Mouse (Mus musculus) heart, embryonic 14.5 days (tissue): ENCODE measurements around the gene Sit1. TPM values are rescaled to one million over a fixed set of nuclear protein-coding genes. Genes with fewer than 3 reads are reported as not detected.
A peak's percentile ranks its signal among the peaks of the same experiment; 100 is the strongest.

Source experiments
- ATAC-seq: fragments of 200-750 bp; cut with Nextera tagmentation; 2 replicates; pipeline ENCODE4 v1.8.0; 2017; ENCODE audit warnings: low read depth, moderate TSS enrichment; ENCODE audit not compliant: insufficient number of reproducible peaks, insufficient read depth, low FRiP score
- H3K27ac ChIP-seq, 2 experiments: fragments of 200-500 bp in 1 of 2; fragments of 300-500 bp in 1 of 2; sonication (generic) in 1 of 2; replicated peaks in 1 of 2; 2 replicates each; pipeline ENCODE4 v1.5.1; 2012 to 2014; ENCODE audit warnings: low read depth in 2 of 2, low read length in 2 of 2, control low read depth in 1 of 2, mild to moderate bottlenecking in 1 of 2, mixed read lengths in 1 of 2; ENCODE audit not compliant: control insufficient read depth in 1 of 2, insufficient read depth in 1 of 2
- H3K27me3 ChIP-seq: fragments of 300-500 bp; sonication (generic); 2 replicates; pipeline ENCODE4 v1.6.1; 2014; ENCODE audit warnings: mild to moderate bottlenecking, low read length, control low read depth; ENCODE audit not compliant: control insufficient read depth, insufficient read depth
- H3K36me3 ChIP-seq: fragments of 300-500 bp; sonication (generic); 2 replicates; pipeline ENCODE4 v1.6.1; 2014; ENCODE audit warnings: mild to moderate bottlenecking, control low read depth, low read length, mixed read lengths; ENCODE audit not compliant: control insufficient read depth, insufficient read depth
- H3K4me1 ChIP-seq, 2 experiments: fragments of 200-500 bp in 1 of 2; fragments of 300-500 bp in 1 of 2; sonication (generic) in 1 of 2; 2 replicates each; pipeline ENCODE4 v1.6.1; 2012 to 2014; ENCODE audit warnings: low read length in 2 of 2, control low read depth in 1 of 2, mixed read lengths in 1 of 2; ENCODE audit not compliant: control insufficient read depth in 2 of 2, insufficient read depth in 2 of 2
- H3K4me2 ChIP-seq: fragments of 300-500 bp; sonication (generic); 2 replicates; pipeline ENCODE4 v1.6.1; 2014; ENCODE audit warnings: mild to moderate bottlenecking, low read length
- H3K4me3 ChIP-seq, 2 experiments: fragments of 200-500 bp in 1 of 2; fragments of 300-500 bp in 1 of 2; sonication (generic) in 1 of 2; 2 replicates each; pipeline ENCODE4 v1.5.1; 2012 to 2014; ENCODE audit warnings: low read length in 2 of 2, mild to moderate bottlenecking in 2 of 2, control low read depth in 1 of 2, low read depth in 1 of 2, moderate library complexity in 1 of 2; ENCODE audit not compliant: control insufficient read depth in 1 of 2, insufficient read depth in 1 of 2
- H3K9ac ChIP-seq: fragments of 300-500 bp; sonication (generic); 2 replicates; pipeline ENCODE4 v1.6.1; 2014; ENCODE audit warnings: mild to moderate bottlenecking, low read length
- H3K9me3 ChIP-seq: fragments of 300-500 bp; sonication (generic); 2 replicates; pipeline ENCODE4 v1.6.1; 2016; ENCODE audit warnings: low read length, control low read depth; ENCODE audit not compliant: control insufficient read depth
- WGBS: fragments of 180-500 bp; shearing (Covaris S2); extraction: QIAGEN DNeasy Blood & Tissue Kit; methylation state at CpG from one replicate; pipeline ENCODE4 v1.1.7; 2014; 5-methylcytosine and 5-hydroxymethylcytosine counted together
- polyA plus RNA-seq: library from polyadenylated mRNA; unstranded; fragments of >200 nt; fragmentation: Nextera tagmentation; extraction: Ambion mirVana; gene quantifications from 2 replicates; pipeline ENCODE4 v1.2.1, GENCODE M21; 2014

Sit1 gene
- polyA plus RNA-seq, 1 experiment from 2014 or later: not detected

GRCm38 (mm10) chr4:43519551-43519950 is 36.0 kb upstream of the Sit1 start:
- no peak for ATAC-seq
- Histone ChIP-seq H3K27me3 (no peaks in the 10 kb centered on the region), H3K27ac (no peak overlapping the region), H3K4me2 (peak overlapping the region; percentile 94), H3K36me3 (peaks cover 49% of the 10 kb centered on the region), H3K4me3 (peak overlapping the region; percentile 9 to 20; a peak in 2 of 4 replicates), H3K9ac (no peak overlapping the region; the same call in 1 of the 2 replicates), H3K9me3 (no peaks in the 10 kb centered on the region), H3K4me1 (peaks cover 26 to 58% of the 10 kb centered on the region in 2 experiments)
- WGBS: 39% methylated on average over 10 of the region's 10 CpGs

- Histone ChIP-seq H3K4me3 (no peak overlapping the region), H3K4me2 (no peak overlapping the region), H3K9me3 (no peaks in the 10 kb centered on the region), H3K4me1 (peaks cover 14 to 46% of the 10 kb centered on the region in 2 experiments), H3K36me3 (peaks cover 52% of the 10 kb centered on the region), H3K27ac (no peak overlapping the region), H3K9ac (peak overlapping the region; percentile 2; the same call in 1 of the 2 replicates), H3K27me3 (no peaks in the 10 kb centered on the region)
- no peak for ATAC-seq
- WGBS: 62% methylated on average over 11 of the region's 11 CpGs
Measured at GRCm38 (mm10) chr4:43515764-43516708, 32.5 kb upstream of the Sit1 start.

GRCm38 (mm10) chr4:43513791-43514190 is 30.3 kb upstream of the Sit1 start:
- H3K4me2 ChIP-seq: no peak overlapping the region
- peaks cover 42% of the 10 kb centered on the region for H3K36me3 ChIP-seq
- H3K27me3 ChIP-seq: no peaks in the 10 kb centered on the region
- 39% methylated on average over 4 of the region's 4 CpGs for WGBS
- no peak overlapping the region for H3K27ac ChIP-seq
- peaks cover 9 to 28% of the 10 kb centered on the region in 2 experiments for H3K4me1 ChIP-seq
- ATAC-seq: no peak
- no peak overlapping the region for H3K9ac ChIP-seq
- no peaks in the 10 kb centered on the region for H3K9me3 ChIP-seq
- H3K4me3 ChIP-seq: no peak overlapping the region

- Histone ChIP-seq H3K4me1 (peaks cover 11 to 29% of the 10 kb centered on the region in 2 experiments), H3K4me3 (no peak overlapping the region), H3K36me3 (peaks cover 37% of the 10 kb centered on the region), H3K4me2 (no peak overlapping the region), H3K27me3 (no peaks in the 10 kb centered on the region), H3K27ac (no peak overlapping the region), H3K9me3 (no peaks in the 10 kb centered on the region), H3K9ac (no peak overlapping the region)
- WGBS: 78% methylated on average over 4 of the region's 4 CpGs
- ATAC-seq: no peak
Measured at GRCm38 (mm10) chr4:43513300-43513699, 29.8 kb upstream of the Sit1 start.

- Histone ChIP-seq H3K4me1 (peaks cover 15 to 35% of the 10 kb centered on the region in 2 experiments), H3K4me2 (no peak overlapping the region), H3K36me3 (peaks cover 30% of the 10 kb centered on the region), H3K9ac (peak overlapping the region; percentile 16; the same call in 1 of the 2 replicates), H3K9me3 (no peaks in the 10 kb centered on the region), H3K4me3 (no peak overlapping the region), H3K27ac (no peak overlapping the region), H3K27me3 (no peaks in the 10 kb centered on the region)
- ATAC-seq: no peak
- 46% methylated on average over 7 of the region's 7 CpGs for WGBS
Measured at GRCm38 (mm10) chr4:43512653-43513052, 29.1 kb upstream of the Sit1 start.

- no peaks in the 10 kb centered on the region for H3K27me3 ChIP-seq
- ATAC-seq: no peak
- 0 out of 2 replicates have a peak overlapping the region, but pooled peaks have one; percentile 13 for H3K4me2 ChIP-seq
- no peaks in the 10 kb centered on the region for H3K9me3 ChIP-seq
- H3K36me3 ChIP-seq: peaks cover 23% of the 10 kb centered on the region
- 42% methylated on average over 19 of the region's 19 CpGs for WGBS
- no peak overlapping the region for H3K27ac ChIP-seq
- peaks cover 16 to 35% of the 10 kb centered on the region in 2 experiments for H3K4me1 ChIP-seq
- H3K4me3 ChIP-seq: no peak overlapping the region
- no peak overlapping the region for H3K9ac ChIP-seq
Measured at GRCm38 (mm10) chr4:43511675-43512454, 28.3 kb upstream of the Sit1 start.

GRCm38 (mm10) chr4:43509109-43509508 is 25.6 kb upstream of the Sit1 start:
- Histone ChIP-seq H3K4me1 (peaks cover 12 to 21% of the 10 kb centered on the region in 2 experiments), H3K4me2 (peak overlapping the region; percentile 91), H3K9ac (peak overlapping the region; percentile 76), H3K36me3 (no peaks in the 10 kb centered on the region), H3K4me3 (peak overlapping the region; percentile 55 to 74), H3K9me3 (no peaks in the 10 kb centered on the region), H3K27ac (no peak overlapping the region), H3K27me3 (no peaks in the 10 kb centered on the region)
- 36% methylated on average over 9 of the region's 9 CpGs for WGBS
- no peak for ATAC-seq
